Mouse (Mus musculus): ENCODE measurements around the gene Tfpi2.

Tfpi2 gene

GRCm38 (mm10) chr6:3916015-3916414 is 72.7 kb downstream of the Tfpi2 start:
- no peak for DNase-seq (ENCODE audit: low read depth, low spot score)
